Mouse (Mus musculus) MEL (cell line): Measurements from ENCODE around the gene Erv3. TPM values are rescaled to one million over a fixed set of nuclear protein-coding genes. Genes with fewer than 3 reads are reported as not detected.

Experiments
- DNase-seq: peaks from one replicate; pipeline ENCODE4 v3.0.0; 2011; ENCODE audit warnings: low read depth, low spot score
- H3K27ac ChIP-seq: 2 replicates; pipeline ENCODE4 v1.5.1; 2012; ENCODE audit warnings: low read depth, mild to moderate bottlenecking, control low read depth, low read length, moderate library complexity; ENCODE audit not compliant: control insufficient read depth
- H3K27me3 ChIP-seq, 2 experiments: fragments of 150-350 bp in 1 of 2; sonication (generic) in 1 of 2; 2 replicates each; pipeline ENCODE4 v1.6.1; 2012; ENCODE audit warnings: low read length in 2 of 2, mild to moderate bottlenecking in 2 of 2, improper control_type of control experiment in 1 of 2, moderate library complexity in 1 of 2; ENCODE audit not compliant: insufficient read depth in 2 of 2, control insufficient read depth in 1 of 2
- H3K36me3 ChIP-seq, 2 experiments: 2 replicates each; pipeline ENCODE4 v1.6.1; 2012 to 2014; ENCODE audit warnings: low read length in 2 of 2, improper control_type of control experiment in 1 of 2, inconsistent platforms in 1 of 2, mild to moderate bottlenecking in 1 of 2; ENCODE audit not compliant: insufficient read depth in 2 of 2, control insufficient read depth in 1 of 2
- H3K4me1 ChIP-seq, 2 experiments: fragments of 150-350 bp in 1 of 2; sonication (generic) in 1 of 2; 2 replicates each; pipeline ENCODE4 v1.6.1; 2012; ENCODE audit warnings: low read length in 2 of 2, improper control_type of control experiment in 1 of 2, mild to moderate bottlenecking in 1 of 2; ENCODE audit not compliant: insufficient read depth in 2 of 2, control insufficient read depth in 1 of 2
- H3K4me3 ChIP-seq, 2 experiments: fragments of 150-350 bp in 1 of 2; sonication (generic) in 1 of 2; 2 replicates each; pipeline ENCODE4 v1.5.1; 2012; ENCODE audit warnings: low read depth in 2 of 2, low read length in 2 of 2, mild to moderate bottlenecking in 2 of 2, moderate library complexity in 2 of 2, control low read depth in 1 of 2, improper control_type of control experiment in 1 of 2; ENCODE audit not compliant: control insufficient read depth in 1 of 2, insufficient read depth in 1 of 2
- H3K79me2 ChIP-seq: 2 replicates; pipeline ENCODE4 v1.6.1; 2012; ENCODE audit warnings: mild to moderate bottlenecking, low read length, moderate library complexity; ENCODE audit not compliant: control insufficient read depth, poor library complexity, insufficient read depth
- H3K9ac ChIP-seq: 2 replicates; pipeline ENCODE4 v1.6.1; 2012; ENCODE audit warnings: low read depth, mild to moderate bottlenecking, control low read depth, low read length, moderate library complexity; ENCODE audit not compliant: control insufficient read depth, poor library complexity, severe bottlenecking
- H3K9me3 ChIP-seq: fragments of 150-350 bp; sonication (generic); replicated peaks from 2 replicates; pipeline ENCODE4 v1.6.1; 2012; ENCODE audit warnings: mild to moderate bottlenecking, low read length, improper control_type of control experiment, moderate library complexity; ENCODE audit not compliant: insufficient read depth
- BHLHE40 ChIP-seq: IDR thresholded peaks from 2 replicates; pipeline ENCODE4 v1.6.1; 2012; ENCODE audit warnings: low read depth, mild to moderate bottlenecking, inconsistent platforms, low read length, improper control_type of control experiment, borderline replicate concordance
- CHD2 ChIP-seq: IDR thresholded peaks from 2 replicates; pipeline ENCODE4 v1.6.1; 2011; ENCODE audit warnings: low read length, improper control_type of control experiment
- E2F4 ChIP-seq: IDR thresholded peaks from 2 replicates; pipeline ENCODE4 v1.6.1; 2011; ENCODE audit warnings: low read depth, low read length, improper control_type of control experiment, borderline replicate concordance
- ELF1 ChIP-seq: IDR thresholded peaks from 2 replicates; pipeline ENCODE4 v1.6.1; 2014; ENCODE audit warnings: low read depth, mild to moderate bottlenecking, inconsistent platforms, low read length, improper control_type of control experiment, moderate library complexity
- ETS1 ChIP-seq: IDR thresholded peaks from 2 replicates; pipeline ENCODE4 v1.6.1; 2012; ENCODE audit warnings: low read depth, mild to moderate bottlenecking, inconsistent platforms, low read length, improper control_type of control experiment, moderate library complexity
- JUND ChIP-seq: IDR thresholded peaks from 2 replicates; pipeline ENCODE4 v1.6.1; 2011; ENCODE audit warnings: low read depth, mild to moderate bottlenecking, improper control_type of control experiment, low read length
- KAT2A ChIP-seq: conservative IDR thresholded peaks from 2 replicates; pipeline ENCODE4 v1.6.1; 2012; ENCODE audit warnings: low read depth, low read length, improper control_type of control experiment, inconsistent platforms
- MAFK ChIP-seq: IDR thresholded peaks from 2 replicates; pipeline ENCODE4 v1.6.1; 2011; ENCODE audit warnings: low read depth, mild to moderate bottlenecking, low read length, improper control_type of control experiment, borderline replicate concordance
- MAZ ChIP-seq: IDR thresholded peaks from 2 replicates; pipeline ENCODE4 v1.6.1; 2012; ENCODE audit warnings: low read depth, mild to moderate bottlenecking, inconsistent platforms, low read length, improper control_type of control experiment
- MEF2A ChIP-seq: IDR thresholded peaks from 2 replicates; pipeline ENCODE4 v1.6.1; 2014; ENCODE audit warnings: low read depth, mild to moderate bottlenecking, inconsistent platforms, low read length, improper control_type of control experiment; ENCODE audit not compliant: poor library complexity, insufficient replicate concordance, severe bottlenecking; ENCODE audit errors: extremely low read depth
- MYB ChIP-seq: IDR thresholded peaks from 2 replicates; pipeline ENCODE4 v1.6.1; 2011; ENCODE audit warnings: mild to moderate bottlenecking, low read depth, low read length, improper control_type of control experiment
- MYC ChIP-seq: IDR thresholded peaks from 2 replicates; pipeline ENCODE4 v1.6.1; 2011; ENCODE audit warnings: low read depth, mild to moderate bottlenecking, low read length, improper control_type of control experiment, moderate library complexity
- NRF1 ChIP-seq: IDR thresholded peaks from 2 replicates; pipeline ENCODE4 v1.6.1; 2014; ENCODE audit warnings: low read depth, mild to moderate bottlenecking, inconsistent platforms, low read length, improper control_type of control experiment, moderate library complexity; ENCODE audit not compliant: poor library complexity, insufficient read depth, severe bottlenecking
- POLR2AphosphoS2 ChIP-seq: IDR thresholded peaks from 2 replicates; pipeline ENCODE4 v1.6.1; 2011; ENCODE audit warnings: low read length, improper control_type of control experiment
- POLR2AphosphoS5 ChIP-seq: IDR thresholded peaks from 2 replicates; pipeline ENCODE4 v1.6.1; 2012; ENCODE audit warnings: low read depth, borderline replicate concordance, mild to moderate bottlenecking, inconsistent platforms, low read length, moderate library complexity, mixed read lengths
- RAD21 ChIP-seq: IDR thresholded peaks from 2 replicates; pipeline ENCODE4 v1.6.1; 2011; ENCODE audit warnings: mild to moderate bottlenecking, low read depth, low read length, improper control_type of control experiment
- SMC3 ChIP-seq: IDR thresholded peaks from 2 replicates; pipeline ENCODE4 v1.6.1; 2011; ENCODE audit warnings: low read depth, low read length, improper control_type of control experiment
- TBP ChIP-seq: IDR thresholded peaks from 2 replicates; pipeline ENCODE4 v1.8.0; 2011; ENCODE audit warnings: low read depth, low read length, improper control_type of control experiment
- TCF12 ChIP-seq: IDR thresholded peaks from 2 replicates; pipeline ENCODE4 v1.6.1; 2014; ENCODE audit warnings: low read depth, mild to moderate bottlenecking, inconsistent platforms, low read length, improper control_type of control experiment, moderate library complexity
- UBTF ChIP-seq: IDR thresholded peaks from 2 replicates; pipeline ENCODE4 v1.6.1; 2012; ENCODE audit warnings: low read depth, mild to moderate bottlenecking, inconsistent platforms, low read length, improper control_type of control experiment, moderate library complexity, borderline replicate concordance; ENCODE audit not compliant: insufficient read depth
- USF1 ChIP-seq: IDR thresholded peaks from 2 replicates; pipeline ENCODE4 v1.6.1; 2014; ENCODE audit warnings: low read depth, mild to moderate bottlenecking, inconsistent platforms, low read length, improper control_type of control experiment, moderate library complexity
- USF2 ChIP-seq, 2 experiments: IDR thresholded peaks; 2 replicates each; pipeline ENCODE4 v1.6.1; 2011 to 2012; ENCODE audit warnings: improper control_type of control experiment in 2 of 2, low read length in 2 of 2, borderline replicate concordance in 1 of 2, inconsistent platforms in 1 of 2, low read depth in 1 of 2, mild to moderate bottlenecking in 1 of 2; ENCODE audit not compliant: insufficient read depth in 1 of 2
- ZNF384 ChIP-seq: IDR thresholded peaks from 2 replicates; pipeline ENCODE4 v1.6.1; 2012; ENCODE audit warnings: low read depth, mild to moderate bottlenecking, inconsistent platforms, low read length, improper control_type of control experiment
- polyA plus RNA-seq, 2 experiments: library from polyadenylated mRNA; stranded (reverse) in 1 of 2; unstranded in 1 of 2; fragments of >175 nt in 1 of 2; fragments of >200 nt in 1 of 2; gene quantifications; 2 replicates each; pipeline versions ENCODE4 v1.2.1 to v1.2.4; 2012; ENCODE audit warnings: low replicate concordance in 2 of 2, low read depth in 1 of 2; ENCODE audit not compliant: insufficient read length in 2 of 2, insufficient read depth in 1 of 2, missing spikeins in 1 of 2
- total RNA-seq: library from RNA; depleted of rRNA; stranded (reverse); fragments of 300-350 nt; gene quantifications from 2 replicates; pipeline ENCODE4 v1.2.3, GENCODE M21; 2012

The Erv3 gene
- total and polyA plus RNA-seq, 3 experiments = 0.36 to 0.62 TPM; not detected in 1

DNA sequence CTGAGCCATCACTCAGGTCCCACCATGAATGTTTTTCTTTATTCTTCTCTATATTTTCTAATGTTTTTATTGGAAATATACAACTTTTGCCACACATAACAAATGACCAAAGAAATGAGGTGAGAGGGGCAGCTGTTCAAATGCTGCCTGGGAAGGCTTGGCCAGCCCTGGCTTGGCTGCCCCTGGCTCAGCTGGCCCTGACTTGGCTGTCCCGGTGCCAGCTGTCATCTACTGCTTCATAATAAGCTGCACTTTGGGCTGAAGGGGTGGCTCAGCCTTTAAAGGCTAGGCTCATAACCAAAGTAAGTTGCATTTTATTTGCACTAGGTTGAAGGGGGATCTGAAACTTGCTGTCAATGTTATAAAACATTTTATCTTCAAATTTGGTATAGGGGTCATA lies 47.3 kb upstream of the Erv3 start:
- no peak for TF ChIP-seq TBP
- no peak for TF ChIP-seq NRF1
- TF ChIP-seq USF1 = no peak
- no peak for TF ChIP-seq MAFK
- no peak for TF ChIP-seq TCF12
- TF ChIP-seq RAD21 = no peak
- no peak for TF ChIP-seq ZNF384
- no peak for TF ChIP-seq BHLHE40
- TF ChIP-seq MEF2A = no peak
- Histone ChIP-seq H3K9me3 (no peaks in the 10 kb centered on the region), H3K4me3 (no peak overlapping the region), H3K4me1 (peaks cover 20 to 34% of the 10 kb centered on the region in 2 experiments), H3K9ac (no peak overlapping the region), H3K36me3 (peaks cover 0 to 22% of the 10 kb centered on the region in 2 experiments; a peak in 2 of 4 replicates), H3K79me2 (no peaks in the 10 kb centered on the region; the same call in 1 of the 2 replicates), H3K27me3 (no peaks in the 10 kb centered on the region), H3K27ac (no peak overlapping the region)
- DNase-seq = no peak

DNA sequence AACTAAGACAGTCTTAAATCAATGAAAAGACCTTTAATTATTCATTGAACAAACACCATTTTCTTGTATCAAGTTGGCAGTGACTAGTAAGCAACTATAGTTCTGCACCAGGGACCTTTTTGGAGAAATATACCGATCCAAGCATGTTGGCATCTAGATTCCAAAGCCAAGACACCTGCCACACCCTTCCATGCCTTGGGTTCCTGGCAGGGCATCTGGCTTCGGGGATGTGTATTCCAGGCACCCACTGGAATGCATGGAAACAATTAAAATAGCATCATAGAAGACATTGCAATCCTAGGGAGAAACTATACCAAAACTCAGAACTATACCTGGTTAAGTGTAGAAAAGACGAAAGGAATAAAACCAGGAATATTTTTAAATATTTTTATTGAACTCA lies 46.7 kb upstream of the Erv3 start:
- no peak for TF ChIP-seq POLR2AphosphoS2
- TF ChIP-seq ELF1 = no peak
- no peak for TF ChIP-seq JUND
- TF ChIP-seq USF1 = no peak
- TF ChIP-seq POLR2AphosphoS5 = no peak
- no peak for TF ChIP-seq KAT2A
- TF ChIP-seq BHLHE40 = no peak
- TF ChIP-seq MAZ = no peak
- TF ChIP-seq SMC3 = no peak
- TF ChIP-seq MYB = no peak
- no peak for TF ChIP-seq UBTF
- TF ChIP-seq USF2 (IDR thresholded peaks at IDR 0.05; ENCODE audit: borderline replicate concordance in 1 of 2, insufficient read depth in 1 of 2, low read depth in 1 of 2, low read length in 2 of 2) = no peak
- TF ChIP-seq MYC = no peak
- no peak for TF ChIP-seq CHD2
- no peak for TF ChIP-seq ZNF384
- TF ChIP-seq ETS1 = no peak
- TF ChIP-seq TBP = no peak
- no peak for TF ChIP-seq E2F4

More for the DNA sequence above, 46.7 kb upstream of the Erv3 start:
- Histone ChIP-seq H3K9ac (no peak overlapping the region), H3K27ac (no peak overlapping the region), H3K4me1 (peaks cover 16 to 34% of the 10 kb centered on the region in 2 experiments), H3K36me3 (peaks cover 0 to 22% of the 10 kb centered on the region in 2 experiments; a peak in 2 of 4 replicates), H3K79me2 (no peaks in the 10 kb centered on the region; the same call in 1 of the 2 replicates), H3K4me3 (no peak overlapping the region), H3K9me3 (no peaks in the 10 kb centered on the region), H3K27me3 (no peaks in the 10 kb centered on the region)
- no peak for DNase-seq
